Mouse (Mus musculus): ENCODE measurements around the gene Pik3cb. TPM values are rescaled to one million over a fixed set of nuclear protein-coding genes. Genes with fewer than 3 reads are reported as not detected.

The Pik3cb gene
- polyA plus RNA-seq, 1 experiment from 2014 or later = 1.3 TPM

DNA sequence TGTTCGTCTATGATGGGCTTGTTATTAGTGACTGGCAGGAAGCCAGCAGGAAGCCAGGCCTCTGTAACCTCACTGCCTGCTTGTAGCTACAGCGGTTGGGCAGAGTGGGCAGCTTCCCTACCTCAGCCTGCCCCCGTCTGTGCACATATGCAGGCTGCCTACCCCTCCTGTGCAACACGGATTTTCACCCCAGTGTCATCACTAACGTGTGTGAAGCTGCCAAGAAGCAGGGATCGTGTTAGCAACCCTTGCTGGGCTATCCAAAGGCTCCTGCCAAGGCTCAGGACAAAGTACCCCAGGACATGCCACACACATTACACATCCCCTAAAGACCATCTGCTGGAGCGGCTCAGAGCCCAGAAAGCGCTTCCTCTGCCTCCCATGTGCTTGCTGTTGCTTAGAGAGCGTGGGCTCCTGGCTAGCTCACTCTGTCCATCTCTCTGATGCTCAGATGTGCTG lies 140.5 kb downstream of the Pik3cb start:
- Histone ChIP-seq H3K4me2 (replicated peaks) (no peak overlapping the region), H3K9me3 (replicated peaks) (no peaks in the 10 kb centered on the region), H3K27me3 (no peaks in the 10 kb centered on the region), H3K9ac (no peak overlapping the region), H3K27ac (replicated peaks) (no peak overlapping the region), H3K4me3 (replicated peaks) (no peak overlapping the region), H3K36me3 (peaks cover 9% of the 10 kb centered on the region), H3K4me1 (no peaks in the 10 kb centered on the region)
- no peak for ATAC-seq (ENCODE audit: insufficient number of reproducible peaks, low FRiP score, low TSS enrichment, low read depth)
- 73% methylated on average over 9 of the region's 9 CpGs for WGBS

DNA sequence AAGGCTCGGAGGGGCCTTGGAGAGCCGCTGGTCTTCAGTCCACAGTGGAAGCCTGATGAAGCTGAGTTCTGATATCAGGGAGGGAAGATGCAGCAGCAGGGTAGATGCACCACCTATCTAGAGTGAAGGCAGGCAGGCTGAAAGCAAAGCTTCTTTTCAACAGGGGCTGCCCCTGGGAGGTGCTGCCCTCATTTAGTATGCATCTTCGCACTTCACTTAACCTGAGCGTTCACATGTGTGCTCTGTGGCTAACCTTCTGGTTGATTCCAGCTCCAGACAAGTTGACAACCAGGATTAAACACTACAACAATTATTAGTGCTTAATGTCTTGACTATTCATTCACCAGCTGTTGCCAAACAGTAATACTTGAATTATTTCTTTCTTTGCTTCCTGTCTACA lies 146.3 kb downstream of the Pik3cb start:
- H3K4me2 ChIP-seq (replicated peaks) = no peak overlapping the region
- no peaks in the 10 kb centered on the region for H3K9me3 ChIP-seq (replicated peaks)
- H3K4me1 ChIP-seq = no peaks in the 10 kb centered on the region
- H3K9ac ChIP-seq = no peak overlapping the region
- no peak overlapping the region for H3K27ac ChIP-seq (replicated peaks)
- no peaks in the 10 kb centered on the region for H3K27me3 ChIP-seq
- ATAC-seq (ENCODE audit: insufficient number of reproducible peaks, low FRiP score, low TSS enrichment, low read depth) = no peak
- no peak overlapping the region for H3K4me3 ChIP-seq (replicated peaks)
- 90% methylated on average over 4 of the region's 4 CpGs for WGBS
- peaks cover 10% of the 10 kb centered on the region for H3K36me3 ChIP-seq

- H3K4me3 ChIP-seq (replicated peaks) = peak overlapping the region; percentile 94
- no peaks in the 10 kb centered on the region for H3K36me3 ChIP-seq
- H3K4me1 ChIP-seq = peaks cover 7% of the 10 kb centered on the region
- peak overlapping the region; percentile 94 for H3K4me2 ChIP-seq (replicated peaks)
- H3K27ac ChIP-seq (replicated peaks) = no peak overlapping the region
- H3K27me3 ChIP-seq = peaks cover 22% of the 10 kb centered on the region
- H3K9me3 ChIP-seq (replicated peaks) = no peaks in the 10 kb centered on the region
- ATAC-seq (ENCODE audit: insufficient number of reproducible peaks, low FRiP score, low TSS enrichment, low read depth) = no peak
- 0 out of 2 replicates have a peak overlapping the region, but pooled peaks have one; percentile 60 for H3K9ac ChIP-seq
- WGBS = 44% methylated on average over 9 of the region's 9 CpGs
Measured at GRCm38 (mm10) chr9:98987131-98987530, 153.3 kb downstream of the Pik3cb start.

Other genes with a start within 250 kb of the Pik3cb start
- not detected in 2 replicates for gene 7420426K07Rik, start 237.5 kb downstream of the Pik3cb start, polyA plus RNA-seq (2015; fragmentation: Nextera tagmentation; extraction: Ambion mirVana)
- gene Foxl2, start 185.3 kb downstream of the Pik3cb start, polyA plus RNA-seq (2015; fragmentation: Nextera tagmentation; extraction: Ambion mirVana) = 1.2 and 2.0 TPM in 2 replicates
- gene Faim, start 154.2 kb downstream of the Pik3cb start, polyA plus RNA-seq (2015; fragmentation: Nextera tagmentation; extraction: Ambion mirVana) = 39.7 and 47.6 TPM in 2 replicates
- not detected in 2 replicates for gene Gm1123, start 104.9 kb downstream of the Pik3cb start, polyA plus RNA-seq (2015; fragmentation: Nextera tagmentation; extraction: Ambion mirVana)
- gene Faiml, start 96.6 kb upstream of the Pik3cb start, polyA plus RNA-seq (2015; fragmentation: Nextera tagmentation; extraction: Ambion mirVana) = not detected in 2 replicates
- 26.2 and 29.4 TPM in 2 replicates for gene Cep70, start 102.7 kb upstream of the Pik3cb start, polyA plus RNA-seq (2015; fragmentation: Nextera tagmentation; extraction: Ambion mirVana)
- 1.7 and 2.5 TPM in 2 replicates for gene Esyt3, start 217.9 kb upstream of the Pik3cb start, polyA plus RNA-seq (2015; fragmentation: Nextera tagmentation; extraction: Ambion mirVana)

Measured in embryonic facial prominence, embryonic 15.5 days (tissue).